Mouse (Mus musculus) regulatory T cell (primary cell): ENCODE data around the gene Polq.

Experiments
- in situ Hi-C: fragments of 300-600 bp; cut with MboI, MseI; formaldehyde crosslinking; loops from one replicate; pipeline ENCODE4 v1.15.1; 2025; ENCODE audit warnings: high pct_unique_total_duplicates

Polq gene

GRCm38 (mm10) chr16:37011061-37011921, at the start of gene Polq:
Gene Polq (plus strand): TSS chr16:37011786.
- in situ Hi-C loops = loop anchor here (5.0 to 10.0 kb wide), 2 partner anchors 124 to 864 kb away; no protein-coding TSS in a partner anchor

GRCm38 (mm10) chr16:36963415-36963814, 48.2 kb upstream of the Polq start:
- in situ Hi-C loops = no loop called here

GRCm38 (mm10) chr16:36979127-36979526, 32.5 kb upstream of the Polq start:
- in situ Hi-C loops = loop anchor here (25.0 kb wide), 1 partner anchor 492 kb away; no protein-coding TSS in a partner anchor

GRCm38 (mm10) chr16:36983796-36984195, 27.8 kb upstream of the Polq start:
- in situ Hi-C loops = loop anchor here (25.0 kb wide), 1 partner anchor 496 kb away; no protein-coding TSS in a partner anchor

- in situ Hi-C loops = loop anchor here (25.0 kb wide), 1 partner anchor 498 kb away; no protein-coding TSS in a partner anchor
Observed at GRCm38 (mm10) chr16:36985636-36986042, 25.9 kb upstream of the Polq start.

- in situ Hi-C loops = loop anchor here (25.0 kb wide), 1 partner anchor 500 kb away; no protein-coding TSS in a partner anchor
Observed at GRCm38 (mm10) chr16:36987399-36987798, 24.2 kb upstream of the Polq start.

GRCm38 (mm10) chr16:36988066-36988465, 23.5 kb upstream of the Polq start:
- in situ Hi-C loops = loop anchor here (25.0 kb wide), 1 partner anchor 501 kb away; no protein-coding TSS in a partner anchor

- in situ Hi-C loops = loop anchor here (25.0 kb wide), 1 partner anchor 502 kb away; no protein-coding TSS in a partner anchor
Observed at GRCm38 (mm10) chr16:36989493-36989892, 22.1 kb upstream of the Polq start.

GRCm38 (mm10) chr16:36989999-36990625, 21.5 kb upstream of the Polq start, which contains the start of gene Fbxo40:
Gene Fbxo40 (minus strand): TSS chr16:36990467.
- in situ Hi-C loops = loop anchor here (25.0 kb wide), 1 partner anchor 503 kb away; no protein-coding TSS in a partner anchor

- in situ Hi-C loops = loop anchor here (25.0 kb wide), 1 partner anchor 510 kb away; no protein-coding TSS in a partner anchor
Observed at GRCm38 (mm10) chr16:36997650-36998049, 13.9 kb upstream of the Polq start.

GRCm38 (mm10) chr16:36999366-36999972, 12.1 kb upstream of the Polq start:
- in situ Hi-C loops = loop anchor here (25.0 kb wide), 1 partner anchor 512 kb away; no protein-coding TSS in a partner anchor

GRCm38 (mm10) chr16:37009262-37009661, 2.3 kb upstream of the Polq start:
- in situ Hi-C loops = loop anchor here (5.0 kb wide), 1 partner anchor 67 kb away; no protein-coding TSS in a partner anchor

GRCm38 (mm10) chr16:37010370-37010769, 1.2 kb upstream of the Polq start:
- in situ Hi-C loops = loop anchor here (5.0 to 10.0 kb wide), 2 partner anchors 123 to 864 kb away; no protein-coding TSS in a partner anchor

- in situ Hi-C loops = loop anchor here (5.0 to 10.0 kb wide), 2 partner anchors 125 to 863 kb away; no protein-coding TSS in a partner anchor
Observed at GRCm38 (mm10) chr16:37011922-37012289, 320 bp downstream of the Polq start.

GRCm38 (mm10) chr16:37012336-37012735, 750 bp downstream of the Polq start:
- in situ Hi-C loops = loop anchor here (5.0 to 10.0 kb wide), 2 partner anchors 125 to 862 kb away; no protein-coding TSS in a partner anchor

- in situ Hi-C loops = no loop called here
Observed at GRCm38 (mm10) chr16:37027581-37027980, 16.0 kb downstream of the Polq start.

GRCm38 (mm10) chr16:37031996-37032395, 20.4 kb downstream of the Polq start:
- in situ Hi-C loops = no loop called here

GRCm38 (mm10) chr16:37034751-37035150, 23.2 kb downstream of the Polq start:
- in situ Hi-C loops = no loop called here

- in situ Hi-C loops = no loop called here
Observed at GRCm38 (mm10) chr16:37059631-37060030, 48.0 kb downstream of the Polq start.

- in situ Hi-C loops = no loop called here
Observed at GRCm38 (mm10) chr16:37061261-37061660, 49.7 kb downstream of the Polq start.

- in situ Hi-C loops = no loop called here
Observed at GRCm38 (mm10) chr16:37072354-37072753, 60.8 kb downstream of the Polq start.
